Comparison of ENCODE assay signal across 14 mouse cellular contexts in genomic region chr1:75244175-75244826, GRCm38 (mm10). TPM values are rescaled to one million over a fixed set of nuclear protein-coding genes. Genes with fewer than 3 reads are reported as not detected.
DNase-seq lines count a peak whose midpoint lies in the region; ATAC-seq and TF ChIP-seq lines count a peak whose summit lies in the region.
"Had no signal": no experiment of that assay in that cellular context is flagged by ENCODE, and none has a peak within 500 bp of the region (broad histone marks: within the 10 kb centered on the region; RNA-seq: fewer than 3 reads in every experiment).

No protein-coding gene starts in this region.

- H3K9me3 ChIP-seq in kidney, embryonic 16.5 days (ENCODE audit: low read length): no peaks in the 10 kb centered on the region
- no peaks in the 10 kb centered on the region for H3K9me3 ChIP-seq in E14TG2a.4 (ENCODE audit: low read length)
- H3K9me3 ChIP-seq in liver, embryonic 14.5 days (ENCODE audit: control insufficient read depth, low read length): no peaks in the 10 kb centered on the region
- H3K9me3 ChIP-seq: limb, embryonic 13.5 days had no signal

- no peak overlapping the region for H3K4me3 ChIP-seq in kidney, embryonic 16.5 days (ENCODE audit: low read length)
- 0 out of 2 replicates have a peak overlapping the region, but pooled peaks have one; percentile 29 for H3K4me3 ChIP-seq in E14TG2a.4 (replicated peaks; ENCODE audit: low read length)
- H3K4me3 ChIP-seq in liver, embryonic 14.5 days (ENCODE audit: insufficient read depth in 1 of 2, low read depth in 2 of 2, low read length in 2 of 2): no peak overlapping the region
- H3K4me3 ChIP-seq: limb, embryonic 13.5 days; myocyte had no signal

- TF ChIP-seq CTCF in E14TG2a.4 (conservative IDR thresholded peaks at IDR 0.05; ENCODE audit: low read length): no peak
- TF ChIP-seq CTCF in liver, embryonic 14.5 days (IDR thresholded peaks at IDR 0.05; ENCODE audit: low read depth): no peak

- H3K36me3 ChIP-seq in kidney, embryonic 16.5 days (ENCODE audit: insufficient read depth, low read length): peaks cover 24% of the 10 kb centered on the region
- H3K36me3 ChIP-seq in E14TG2a.4 (ENCODE audit: insufficient read depth, low read length): peaks cover 47% of the 10 kb centered on the region
- H3K36me3 ChIP-seq in liver, embryonic 14.5 days (replicated peaks; ENCODE audit: control insufficient read depth, insufficient read depth, low read depth): no peaks in the 10 kb centered on the region; the same call in 1 of the 2 replicates

- peaks cover 11% of the 10 kb centered on the region for H3K4me1 ChIP-seq in kidney, embryonic 16.5 days (ENCODE audit: insufficient read depth, low read length)
- H3K4me1 ChIP-seq in E14TG2a.4 (replicated peaks; ENCODE audit: low read depth, low read length): peaks cover 70% of the 10 kb centered on the region
- H3K4me1 ChIP-seq in liver, embryonic 14.5 days (replicated peaks; ENCODE audit: control insufficient read depth in 2 of 2, insufficient read depth in 2 of 2, low read length in 1 of 2): 0 out of 4 replicates have a peak, but pooled peaks cover 0 to 3% of the 10 kb centered on the region in 2 experiments

- ATAC-seq in kidney, embryonic 16.5 days (ENCODE audit: low FRiP score, low TSS enrichment): peak; percentile 29
- peak; percentile 13; the same call in 1 of the 2 replicates for ATAC-seq in liver, embryonic 14.5 days (ENCODE audit: insufficient read depth)

- no peak for TF ChIP-seq EP300 in liver, embryonic 14.5 days (IDR thresholded peaks at IDR 0.05; ENCODE audit: low read depth)

- peak; percentile 34 for DNase-seq in cerebellum, adult 9-10 months
- DNase-seq in cerebellum, postnatal 14 days: no peak
- DNase-seq in kidney, postnatal 10 days: no peak
- DNase-seq in liver, embryonic 14.5 days (ENCODE audit: low read depth in 3 of 3, low spot score in 3 of 3): no peak
- no peak for DNase-seq in thymus, postnatal 14 days
- DNase-seq in lung, postnatal 4 days: no peak
- DNase-seq: adrenal gland, adult 2 months had no signal

- H3K4me2 ChIP-seq in kidney, embryonic 16.5 days (replicated peaks; ENCODE audit: low read depth, low read length): no peak overlapping the region
- H3K4me2 ChIP-seq in liver, embryonic 14.5 days (ENCODE audit: low read depth): no peak overlapping the region
- H3K4me2 ChIP-seq: limb, embryonic 13.5 days had no signal

- no peak overlapping the region for H3K9ac ChIP-seq in kidney, embryonic 16.5 days (replicated peaks; ENCODE audit: low read length)
- no peak overlapping the region for H3K9ac ChIP-seq in liver, embryonic 14.5 days (replicated peaks)
- H3K9ac ChIP-seq: limb, embryonic 13.5 days had no signal

- H3K27ac ChIP-seq in kidney, embryonic 16.5 days (ENCODE audit: low read length): no peak overlapping the region
- H3K27ac ChIP-seq in liver, embryonic 14.5 days: no peak overlapping the region
- H3K27ac ChIP-seq: limb, embryonic 13.5 days had no signal

- 89% methylated on average over 12 of the region's 12 CpGs for WGBS in kidney, embryonic 16.5 days
- WGBS in liver, embryonic 14.5 days (ENCODE audit: insufficient replicate concordance): 81% methylated on average over 12 of the region's 12 CpGs

- H3K27me3 ChIP-seq in kidney, embryonic 16.5 days (ENCODE audit: insufficient read depth, low read length): no peaks in the 10 kb centered on the region
- no peaks in the 10 kb centered on the region for H3K27me3 ChIP-seq in E14TG2a.4 (ENCODE audit: insufficient read depth, low read length)
- no peaks in the 10 kb centered on the region for H3K27me3 ChIP-seq in liver, embryonic 14.5 days (ENCODE audit: control insufficient read depth, insufficient read depth, low read length)
- H3K27me3 ChIP-seq: limb, embryonic 13.5 days had no signal

RNA-seq across cellular contexts. Expression of gene Dnajb2, which starts 8.1 kb away (rescaled TPM):
- polyA plus RNA-seq in kidney, embryonic 16.5 days (2015; fragmentation: Nextera tagmentation; extraction: Ambion mirVana): 41.3 and 45.7 TPM in 2 replicates
- 17.6 and 21.1 TPM in 2 replicates for polyA plus RNA-seq in liver, embryonic 14.5 days (2012; rRNA removed)
- polyA plus RNA-seq in liver, embryonic 14.5 days (2014; fragmentation: Nextera tagmentation; extraction: Ambion mirVana): 11.1 and 12.5 TPM in 2 replicates

RNA-seq across cellular contexts. Expression of gene A630095N17Rik, which starts 12.4 kb away (rescaled TPM):
- not detected in 2 replicates for polyA plus RNA-seq in kidney, embryonic 16.5 days (2015; fragmentation: Nextera tagmentation; extraction: Ambion mirVana)
- not detected in 2 replicates for polyA plus RNA-seq in liver, embryonic 14.5 days (2012; rRNA removed)
- polyA plus RNA-seq in liver, embryonic 14.5 days (2014; fragmentation: Nextera tagmentation; extraction: Ambion mirVana): 0.22 TPM in 1 of 2 replicates, not detected in the other
- polyA plus RNA-seq: adrenal gland, adult 2 months; embryonic facial prominence, embryonic 14.5 days; gonadal fat pad, adult 2 months; heart, postnatal 0 days; limb, embryonic 13.5 days had no signal

RNA-seq across cellular contexts. Expression of gene Ptprn, which starts 20.0 kb away (rescaled TPM):
- polyA plus RNA-seq in kidney, embryonic 16.5 days (2015; fragmentation: Nextera tagmentation; extraction: Ambion mirVana): 0.54 and 0.87 TPM in 2 replicates
- polyA plus RNA-seq in liver, embryonic 14.5 days (2012; rRNA removed): 0.26 and 0.28 TPM in 2 replicates
- polyA plus RNA-seq in liver, embryonic 14.5 days (2014; fragmentation: Nextera tagmentation; extraction: Ambion mirVana): 0.08 and 0.17 TPM in 2 replicates

RNA-seq across cellular contexts. Expression of gene Tuba4a, which starts 24.6 kb away (rescaled TPM):
- polyA plus RNA-seq in kidney, embryonic 16.5 days (2015; fragmentation: Nextera tagmentation; extraction: Ambion mirVana): 96.3 and 102 TPM in 2 replicates
- polyA plus RNA-seq in liver, embryonic 14.5 days (2012; rRNA removed): 155 and 168 TPM in 2 replicates
- polyA plus RNA-seq in liver, embryonic 14.5 days (2014; fragmentation: Nextera tagmentation; extraction: Ambion mirVana): 346 and 362 TPM in 2 replicates

RNA-seq across cellular contexts. Expression of gene Stk16, which starts 33.7 kb away (rescaled TPM):
- 153 and 169 TPM in 2 replicates for polyA plus RNA-seq in kidney, embryonic 16.5 days (2015; fragmentation: Nextera tagmentation; extraction: Ambion mirVana)
- polyA plus RNA-seq in liver, embryonic 14.5 days (2012; rRNA removed): 76.3 and 93.3 TPM in 2 replicates
- polyA plus RNA-seq in liver, embryonic 14.5 days (2014; fragmentation: Nextera tagmentation; extraction: Ambion mirVana): 61.8 and 66.1 TPM in 2 replicates
